ENCODE assay signal across 16 mouse cellular contexts in the genomic region with DNA sequence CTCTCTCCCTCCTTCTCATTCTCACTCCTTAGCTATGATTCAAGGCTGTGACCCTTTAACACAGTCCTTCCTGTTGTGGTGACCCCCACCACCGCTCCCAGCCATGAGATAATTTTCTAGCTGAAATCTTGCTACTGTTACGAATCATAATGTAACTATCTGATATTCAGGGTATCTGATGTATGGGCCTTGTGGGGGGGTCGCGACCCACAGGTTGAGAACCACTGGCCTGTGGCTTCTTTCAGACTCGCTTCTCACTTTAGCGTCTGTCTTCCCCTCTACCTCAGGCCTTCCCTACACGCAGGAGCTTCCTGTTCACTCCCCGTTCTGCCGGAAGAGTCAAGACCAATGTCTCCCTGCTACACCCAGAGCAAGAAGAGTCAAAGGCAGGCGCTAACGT.
"Had no signal": no experiment of that assay in that cellular context is flagged by ENCODE, and none has a peak within 500 bp of the region (broad histone marks: within the 10 kb centered on the region; RNA-seq: fewer than 3 reads in every experiment).

No protein-coding gene starts in this region.

- H3K4me3 ChIP-seq: neural tube, embryonic 15.5 days; stomach, embryonic 15.5 days had no signal

- H3K9ac ChIP-seq: neural tube, embryonic 13.5 days; neural tube, embryonic 15.5 days; stomach, embryonic 15.5 days had no signal

- DNase-seq: retina, postnatal 1 day; right cerebral cortex, adult 18-20 months; right cerebral cortex, postnatal 14 days; right cerebral cortex, postnatal 25 days; right cerebral cortex, postnatal 4 days; spleen, adult 18-20 months; thymus, adult 18-20 months; thymus, adult 2 months; thymus, postnatal 14 days; thymus, postnatal 25 days; thymus, postnatal 36 days; thymus, postnatal 4 days had no signal

- H3K27ac ChIP-seq: neural tube, embryonic 13.5 days; neural tube, embryonic 15.5 days; stomach, embryonic 15.5 days; stomach, postnatal 0 days had no signal

- H3K9me3 ChIP-seq: neural tube, embryonic 13.5 days; neural tube, embryonic 15.5 days; stomach, embryonic 15.5 days had no signal
